Mouse (Mus musculus): Measurements from ENCODE around the gene Pgm1.

Gene Pgm1

GRCm38 (mm10) chr4:99929149-99929612, at the start of gene Pgm1:
Pgm1 (plus strand) TSS chr4:99929414.
- peak; percentile 99 for DNase-seq

- no peak for DNase-seq
These were observed 47.3 kb upstream of the Pgm1 start for GRCm38 (mm10) chr4:99881882-99882281.

DNA sequence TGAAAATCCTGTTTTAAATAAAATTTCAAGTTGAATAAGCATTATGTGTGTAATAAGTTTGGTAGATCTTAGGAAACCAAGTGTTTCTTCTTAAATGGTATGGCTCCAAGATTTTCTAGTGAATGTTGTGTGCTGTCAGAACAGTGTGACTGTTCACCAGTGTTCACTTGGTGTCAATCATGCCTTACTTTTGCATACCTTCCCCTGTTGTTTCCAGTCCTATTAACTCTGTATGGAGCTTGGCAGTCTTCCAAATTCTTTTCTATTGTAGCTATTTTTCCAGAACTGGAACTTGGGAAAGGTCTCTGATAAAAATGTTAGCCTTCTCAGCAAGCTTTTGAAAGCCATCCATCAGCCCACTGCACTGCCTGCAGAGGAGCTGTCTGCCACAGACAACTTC, 46.8 kb upstream of the Pgm1 start:
- no peak for DNase-seq

- DNase-seq = no peak
These were observed 15.2 kb upstream of the Pgm1 start for GRCm38 (mm10) chr4:99913894-99914451.

- DNase-seq = peak; percentile 73
These were observed 2.8 kb upstream of the Pgm1 start for GRCm38 (mm10) chr4:99926380-99926779.

DNA sequence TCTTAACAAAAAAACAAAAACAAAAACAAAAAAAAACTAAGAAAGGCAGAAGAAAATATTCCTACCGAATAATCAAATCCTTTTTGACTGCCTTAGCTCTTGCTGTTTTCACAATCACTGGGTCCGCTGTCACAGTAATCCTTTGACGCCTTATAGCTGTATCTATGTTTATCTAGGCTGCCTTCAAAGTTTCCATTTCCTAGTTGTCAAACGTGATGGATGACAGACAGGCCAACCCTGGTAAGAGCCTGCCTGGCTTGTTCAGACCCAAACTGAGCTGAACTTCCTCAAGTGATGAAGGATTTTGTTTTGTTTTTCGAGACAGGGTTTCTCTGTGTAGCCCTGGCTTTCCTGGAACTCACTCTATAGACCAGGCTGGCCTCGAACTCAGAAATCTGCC, 693 bp upstream of the Pgm1 start:
- DNase-seq = peak; percentile 27

DNA sequence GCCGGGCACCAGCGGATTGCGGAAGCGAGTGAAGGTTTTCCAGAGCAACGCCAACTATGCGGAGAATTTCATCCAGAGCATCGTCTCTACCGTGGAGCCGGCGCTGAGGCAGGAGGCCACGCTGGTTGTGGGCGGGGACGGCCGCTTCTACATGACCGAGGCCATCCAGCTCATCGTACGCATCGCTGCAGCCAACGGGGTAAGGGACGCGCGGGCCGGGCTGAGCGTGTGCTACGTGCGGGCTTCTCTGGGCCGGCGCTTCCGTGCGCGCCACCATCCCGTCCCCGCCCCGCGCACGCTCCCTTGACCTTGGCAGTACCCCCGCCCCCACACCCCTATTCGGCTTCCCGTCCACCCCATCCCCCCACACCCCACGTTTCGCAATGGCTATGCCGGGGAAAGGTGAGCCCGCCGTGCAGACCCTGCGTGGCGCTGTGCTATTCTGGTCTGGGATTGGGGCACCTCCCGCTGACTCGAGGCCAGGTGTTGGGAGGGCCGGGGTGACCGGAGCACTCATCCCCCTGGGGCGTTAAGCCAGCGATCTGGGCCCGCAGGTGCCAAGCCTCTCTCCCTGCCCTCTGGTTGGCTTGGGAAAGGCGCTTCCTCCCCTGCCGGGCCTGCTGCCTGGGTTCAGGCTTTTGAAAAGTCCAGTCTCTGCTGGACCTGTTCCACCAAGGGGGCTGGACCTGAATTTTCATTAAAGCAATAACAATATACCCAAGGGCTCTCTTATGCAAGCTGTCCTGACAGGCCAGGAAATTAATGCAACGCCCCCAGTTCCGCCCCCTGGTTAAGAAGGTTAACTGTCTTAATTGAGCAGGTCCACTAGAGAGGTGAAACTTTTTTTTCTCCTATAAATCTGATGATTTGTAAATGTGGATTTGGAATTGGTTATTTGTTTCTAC, 651 bp downstream of the Pgm1 start, which contains the start of gene Itgb3bp:
Itgb3bp (minus strand) TSS at position 201 of the 905 bp plus-strand sequence.
- peak; percentile 99 for DNase-seq

- DNase-seq = peak; percentile 93
These were observed 1.5 kb downstream of the Pgm1 start for GRCm38 (mm10) chr4:99930518-99931239.

DNA sequence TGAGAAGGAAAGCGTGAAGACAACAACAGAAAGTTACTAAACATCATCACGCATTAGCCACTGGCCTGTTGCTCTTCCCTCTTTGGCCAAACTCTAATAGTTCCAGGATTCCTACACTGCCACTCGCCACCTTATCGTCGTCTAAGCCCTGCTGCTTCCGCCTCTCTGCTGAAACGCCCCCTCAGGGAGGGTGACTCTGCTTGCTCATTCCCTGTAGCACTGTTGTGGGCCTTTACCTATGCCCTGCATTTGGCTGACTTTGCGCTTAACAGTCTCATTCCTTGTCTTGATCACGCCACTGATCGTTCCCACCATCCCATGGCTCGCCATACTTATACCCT, 2.0 kb downstream of the Pgm1 start:
- peak; percentile 84 for DNase-seq

DNA sequence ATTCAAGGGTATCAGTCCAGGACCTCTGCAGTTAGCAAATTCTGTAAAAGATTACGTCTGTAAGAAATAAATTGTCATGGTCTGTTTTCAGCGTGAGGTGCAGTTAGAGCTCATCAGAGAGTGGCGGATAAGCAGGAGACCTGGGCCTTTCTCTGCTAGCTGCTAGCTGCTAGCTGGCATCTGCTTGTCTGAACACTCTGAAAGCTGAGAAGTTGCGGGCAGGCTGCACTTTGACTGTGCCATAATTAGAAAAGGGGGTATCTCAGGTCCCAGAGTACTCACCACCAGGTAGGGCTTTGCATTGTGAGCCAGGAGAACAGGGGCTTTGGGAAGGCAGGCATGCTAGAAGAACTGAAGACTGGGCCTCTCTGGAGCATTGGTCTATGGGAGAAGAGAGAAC, 2.6 kb downstream of the Pgm1 start:
- peak; percentile 91 for DNase-seq

DNA sequence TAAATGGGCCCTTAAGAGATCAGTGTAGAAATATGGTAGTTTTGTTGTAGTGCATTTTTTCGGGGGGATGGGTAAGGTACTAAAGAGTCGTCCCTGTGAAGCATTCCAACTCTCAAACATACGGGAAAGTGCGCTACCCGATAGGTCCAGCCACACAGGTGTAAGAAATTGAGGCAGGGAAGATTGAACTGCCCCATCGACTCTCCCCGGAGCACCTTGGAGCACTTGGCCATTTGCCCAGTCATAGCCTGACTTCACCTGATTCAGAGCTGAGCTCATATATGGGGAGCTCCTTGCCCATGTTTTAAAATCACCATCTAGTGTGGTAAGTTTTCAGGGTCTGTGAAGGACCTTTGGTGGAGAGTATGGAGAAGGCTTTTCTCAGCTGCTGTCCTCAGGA, 5.6 kb downstream of the Pgm1 start:
- DNase-seq = peak; percentile 85

GRCm38 (mm10) chr4:99936278-99936677, 7.1 kb downstream of the Pgm1 start:
- DNase-seq = peak; percentile 53

- peak; percentile 91 for DNase-seq
These were observed 10.7 kb downstream of the Pgm1 start for GRCm38 (mm10) chr4:99939711-99940505.

DNA sequence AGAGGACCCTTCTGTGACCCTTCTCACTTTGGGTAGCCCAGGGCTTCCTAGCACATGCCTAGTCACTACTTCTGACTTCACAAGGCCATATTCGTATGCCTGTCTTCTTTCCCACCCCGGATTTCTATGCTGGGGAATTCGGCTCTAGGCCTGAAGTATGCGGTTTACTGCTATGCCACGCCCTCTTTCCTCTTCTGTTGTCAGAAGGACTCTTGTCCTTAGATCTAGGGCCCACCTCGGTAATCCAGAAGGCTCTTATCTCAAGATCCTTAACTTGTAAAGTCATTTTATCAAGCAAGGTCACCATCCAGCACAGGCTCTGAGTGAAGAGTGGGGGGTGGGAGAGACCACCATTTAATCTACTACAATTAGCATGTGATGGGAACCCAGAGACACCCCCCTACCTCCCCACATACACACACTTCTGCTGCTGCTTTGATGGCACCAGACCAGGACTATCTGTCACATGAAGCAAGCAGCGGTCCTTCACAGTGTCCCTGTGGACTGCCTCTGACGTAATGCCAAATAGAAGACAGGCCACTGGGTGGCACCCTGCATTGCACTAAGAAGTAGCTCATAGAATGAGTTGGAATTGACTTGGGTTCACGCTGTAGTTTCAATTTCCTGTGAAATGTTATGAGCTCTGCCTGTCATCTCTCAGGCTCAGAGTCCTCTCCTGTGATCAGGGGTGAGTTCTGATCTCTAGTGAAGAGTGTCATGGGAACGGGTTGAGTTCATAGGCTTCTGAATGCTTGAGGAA, 12.6 kb downstream of the Pgm1 start:
- peak; percentile 95 for DNase-seq

- peak; percentile 33 for DNase-seq
These were observed 15.4 kb downstream of the Pgm1 start for GRCm38 (mm10) chr4:99944606-99945005.

GRCm38 (mm10) chr4:99945011-99945410, 15.8 kb downstream of the Pgm1 start:
- no peak for DNase-seq

DNA sequence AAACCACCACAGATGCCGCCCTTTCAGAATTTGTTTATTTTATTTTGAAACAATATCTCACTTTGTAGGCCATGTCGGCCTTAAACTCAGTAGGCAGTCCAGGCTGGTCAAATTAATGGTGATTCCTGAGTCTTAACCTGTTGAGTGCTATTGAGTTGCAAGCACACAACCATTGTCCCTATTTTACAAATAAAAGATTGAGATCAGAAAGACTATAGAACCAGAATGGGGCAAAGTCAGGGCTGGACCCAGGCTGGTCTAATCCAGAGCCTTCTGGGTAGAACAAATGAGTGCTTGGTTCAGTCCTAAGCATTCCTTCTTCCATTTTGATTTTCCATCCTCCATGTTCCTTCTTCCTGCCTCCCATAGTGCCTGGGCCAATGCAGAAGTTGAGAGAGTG, 17.3 kb downstream of the Pgm1 start:
- no peak for DNase-seq

- no peak for DNase-seq
These were observed 18.0 kb downstream of the Pgm1 start for GRCm38 (mm10) chr4:99947192-99947591.

DNA sequence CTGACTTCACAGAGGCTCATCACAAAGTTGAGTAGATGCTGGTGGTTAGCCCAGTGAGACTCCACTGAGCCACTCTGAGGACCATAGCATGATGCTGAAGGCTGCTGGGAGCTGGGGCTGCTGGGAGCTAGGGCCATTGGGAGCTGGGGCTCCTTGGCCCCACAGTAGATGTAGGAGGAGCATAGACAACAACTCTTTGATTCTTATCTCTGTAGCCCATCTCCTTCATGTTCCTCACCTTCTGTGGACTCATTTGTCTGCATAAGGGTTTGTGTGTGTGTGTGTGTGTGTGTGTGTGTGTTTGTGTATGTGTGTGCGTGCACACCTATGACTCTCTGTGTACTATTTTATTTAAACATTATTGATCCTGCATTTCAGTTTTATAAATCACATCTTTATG, 18.7 kb downstream of the Pgm1 start:
- DNase-seq = no peak

DNA sequence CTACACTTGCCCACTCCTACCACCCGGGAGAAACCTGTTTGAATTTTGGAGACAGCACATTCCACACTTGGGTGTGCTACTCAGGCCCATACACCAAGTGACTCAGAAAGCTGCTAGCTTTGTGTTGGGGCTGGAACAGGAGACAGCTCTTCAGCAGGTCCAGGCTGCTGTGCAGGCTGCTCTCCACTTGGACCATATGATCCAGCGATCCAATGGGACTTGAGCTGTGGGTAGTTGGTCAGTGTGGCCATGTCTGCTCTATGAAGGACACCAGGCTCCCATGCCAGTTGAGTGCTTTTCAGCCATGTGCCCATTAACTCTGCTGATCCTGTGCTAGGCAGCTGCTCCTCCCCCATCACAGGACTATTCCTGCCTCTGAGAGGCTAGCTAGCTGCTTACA, 24.7 kb downstream of the Pgm1 start:
- DNase-seq = peak; percentile 84

- no peak for DNase-seq
These were observed 26.2 kb downstream of the Pgm1 start for GRCm38 (mm10) chr4:99955396-99955795.

DNA sequence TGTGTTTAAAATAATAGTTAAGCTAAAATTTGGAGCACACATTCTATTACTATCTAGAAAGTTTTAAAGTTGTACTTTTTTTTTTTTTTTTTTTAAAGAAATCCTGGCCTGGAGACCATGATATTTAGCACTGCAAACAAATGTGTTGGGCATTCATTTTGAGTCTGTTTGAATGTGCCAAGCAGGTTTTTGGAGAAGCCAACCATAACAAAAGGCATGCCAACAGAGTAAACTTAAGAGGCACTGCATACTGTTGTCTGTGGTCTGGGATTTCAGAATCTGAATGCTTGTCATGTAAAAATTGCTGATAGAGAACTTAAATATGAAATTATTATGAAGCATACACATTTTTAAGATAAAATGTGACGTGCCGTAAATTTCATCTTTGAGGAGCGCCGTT, 28.0 kb downstream of the Pgm1 start:
- no peak for DNase-seq
